ENCODE assay signal across 7 mouse cellular contexts in genomic region chr10:117628363-117629168, GRCm38 (mm10). TPM values are rescaled to one million over a fixed set of nuclear protein-coding genes. Genes with fewer than 3 reads are reported as not detected.
DNase-seq lines count a peak whose midpoint lies in the region; ATAC-seq and TF ChIP-seq lines count a peak whose summit lies in the region.

No protein-coding gene starts in this region.

- peak overlapping the region; percentile 45 for H3K4me3 ChIP-seq in lung, adult 2 months (replicated peaks; ENCODE audit: extremely low read depth, low read depth, low read length)
- H3K4me3 ChIP-seq in embryonic facial prominence, embryonic 15.5 days (replicated peaks), result peak overlapping the region; percentile 63
- peak overlapping the region; percentile 71 for H3K4me3 ChIP-seq in intestine, embryonic 15.5 days (replicated peaks)
- peak overlapping the region; percentile 46 for H3K4me3 ChIP-seq in neural tube, embryonic 14.5 days (ENCODE audit: low read depth, low read length)

- H3K9me3 ChIP-seq in embryonic facial prominence, embryonic 15.5 days (replicated peaks), result no peaks in the 10 kb centered on the region
- no peaks in the 10 kb centered on the region for H3K9me3 ChIP-seq in intestine, embryonic 15.5 days
- no peaks in the 10 kb centered on the region for H3K9me3 ChIP-seq in neural tube, embryonic 14.5 days (ENCODE audit: control insufficient read depth, low read length)

- H3K27ac ChIP-seq in embryonic facial prominence, embryonic 15.5 days (replicated peaks), result no peak overlapping the region
- no peak overlapping the region for H3K27ac ChIP-seq in intestine, embryonic 15.5 days
- no peak overlapping the region for H3K27ac ChIP-seq in neural tube, embryonic 14.5 days (ENCODE audit: low read depth, low read length)

- no peak for TF ChIP-seq POLR2A in lung, adult 2 months (IDR thresholded peaks at IDR 0.05; ENCODE audit: borderline replicate concordance, extremely low read depth, low read depth, low read length)

- H3K4me2 ChIP-seq in embryonic facial prominence, embryonic 15.5 days (replicated peaks), result peak overlapping the region; percentile 95
- peak overlapping the region; percentile 98 for H3K4me2 ChIP-seq in intestine, embryonic 15.5 days (replicated peaks)
- peak overlapping the region; percentile 90 for H3K4me2 ChIP-seq in neural tube, embryonic 14.5 days (ENCODE audit: low read depth, low read length)

- WGBS in lung, adult 2 months, result 5% methylated on average over 25 of the region's 25 CpGs
- 2% methylated on average over 25 of the region's 25 CpGs for WGBS in embryonic facial prominence, embryonic 15.5 days
- 5% methylated on average over 25 of the region's 25 CpGs for WGBS in intestine, embryonic 15.5 days
- WGBS in neural tube, embryonic 14.5 days, result under 1% methylated on average over 25 of the region's 25 CpGs

- ATAC-seq in embryonic facial prominence, embryonic 15.5 days (ENCODE audit: insufficient number of reproducible peaks, low FRiP score, low TSS enrichment, low read depth), result no peak; the same call in 1 of the 2 replicates
- no peak; the same call in 1 of the 2 replicates for ATAC-seq in intestine, embryonic 15.5 days
- peak; percentile 83 for ATAC-seq in neural tube, embryonic 14.5 days (ENCODE audit: low read depth)
- ATAC-seq in granulocyte monocyte progenitor cell, adult 5-6 weeks (replicated peaks; ENCODE audit: poor library complexity, severe bottlenecking), result no peak

- H3K27me3 ChIP-seq in embryonic facial prominence, embryonic 15.5 days, result peaks cover 41% of the 10 kb centered on the region
- H3K27me3 ChIP-seq in intestine, embryonic 15.5 days (replicated peaks), result peaks cover 5% of the 10 kb centered on the region; the same call in 1 of the 2 replicates
- H3K27me3 ChIP-seq in neural tube, embryonic 14.5 days (ENCODE audit: control insufficient read depth, insufficient read depth, low read length), result peaks cover 16% of the 10 kb centered on the region

- H3K4me1 ChIP-seq in lung, adult 2 months (ENCODE audit: control insufficient read depth, insufficient read depth, low read length), result peaks cover 3% of the 10 kb centered on the region
- peaks cover 19% of the 10 kb centered on the region for H3K4me1 ChIP-seq in embryonic facial prominence, embryonic 15.5 days
- peaks cover 11% of the 10 kb centered on the region for H3K4me1 ChIP-seq in intestine, embryonic 15.5 days (replicated peaks)
- H3K4me1 ChIP-seq in neural tube, embryonic 14.5 days (ENCODE audit: control insufficient read depth, insufficient read depth, low read length), result 0 out of 2 replicates have a peak, but pooled peaks cover 5% of the 10 kb centered on the region

- H3K36me3 ChIP-seq in embryonic facial prominence, embryonic 15.5 days, result no peaks in the 10 kb centered on the region
- no peaks in the 10 kb centered on the region for H3K36me3 ChIP-seq in intestine, embryonic 15.5 days
- H3K36me3 ChIP-seq in neural tube, embryonic 14.5 days (ENCODE audit: control insufficient read depth, insufficient read depth, low read length), result no peaks in the 10 kb centered on the region

- no peak for DNase-seq in lung, adult 2 months
- no peak for DNase-seq in lung, postnatal 14 days
- DNase-seq in urinary bladder, postnatal 25 days (ENCODE audit: low spot score), result no peak

- no peak for TF ChIP-seq CTCF in lung, adult 2 months (IDR thresholded peaks at IDR 0.05; ENCODE audit: insufficient read depth, low read length)

- no peak overlapping the region for H3K9ac ChIP-seq in embryonic facial prominence, embryonic 15.5 days
- peak overlapping the region; percentile 56 for H3K9ac ChIP-seq in intestine, embryonic 15.5 days
- 0 out of 2 replicates have a peak overlapping the region, but pooled peaks have one; percentile 37 for H3K9ac ChIP-seq in neural tube, embryonic 14.5 days (replicated peaks; ENCODE audit: low read depth, low read length)

RNA-seq across cellular contexts. Expression of gene Cpm, which starts 0.7 kb away (rescaled TPM):
- polyA plus RNA-seq in lung, adult 2 months (2012; rRNA removed), result 104 and 117 TPM in 2 replicates
- 60.5 and 68.7 TPM in 2 replicates for polyA plus RNA-seq in embryonic facial prominence, embryonic 15.5 days (2015; fragmentation: Nextera tagmentation; extraction: Ambion mirVana)
- 44.4 and 50.7 TPM in 2 replicates for polyA plus RNA-seq in intestine, embryonic 15.5 days (2015; fragmentation: Nextera tagmentation; extraction: Ambion mirVana)
- polyA plus RNA-seq in neural tube, embryonic 14.5 days (2014; fragmentation: Nextera tagmentation; extraction: Ambion mirVana), result 4.2 and 4.4 TPM in 2 replicates
- not detected in 2 replicates for total RNA-seq in granulocyte monocyte progenitor cell, adult 5-6 weeks (2014; fragmentation: Nextera tagmentation)
- total RNA-seq in granulocyte monocyte progenitor cell, adult 5-6 weeks (2017), result 0.46 TPM in 1 of 2 replicates, not detected in the other
